Mouse (Mus musculus) CD8-positive naive resting alpha-beta T cell, adult 57 days (primary cell): Measurements from ENCODE around the gene St8sia2. TPM values are rescaled to one million over a fixed set of nuclear protein-coding genes. Genes with fewer than 3 reads are reported as not detected.

Experiments used
- total RNA-seq: library from RNA; stranded (reverse); gene quantifications from one replicate; pipeline ENCODE4 v1.2.4, GENCODE M21; 2023

Gene St8sia2
- not detected for total RNA-seq

GRCm38 (mm10) chr7:74013601-74014175, at the start of gene St8sia2:
TSS of gene St8sia2 (minus strand) at chr7:74013690.

